Mouse (Mus musculus) kidney, adult 8-10 months (tissue): Measurements from ENCODE around the gene Npy2r.

Experiments
- DNase-seq, 2 experiments: peaks; one replicate each; pipeline ENCODE4 v3.0.0; 2022

The Npy2r gene

DNA sequence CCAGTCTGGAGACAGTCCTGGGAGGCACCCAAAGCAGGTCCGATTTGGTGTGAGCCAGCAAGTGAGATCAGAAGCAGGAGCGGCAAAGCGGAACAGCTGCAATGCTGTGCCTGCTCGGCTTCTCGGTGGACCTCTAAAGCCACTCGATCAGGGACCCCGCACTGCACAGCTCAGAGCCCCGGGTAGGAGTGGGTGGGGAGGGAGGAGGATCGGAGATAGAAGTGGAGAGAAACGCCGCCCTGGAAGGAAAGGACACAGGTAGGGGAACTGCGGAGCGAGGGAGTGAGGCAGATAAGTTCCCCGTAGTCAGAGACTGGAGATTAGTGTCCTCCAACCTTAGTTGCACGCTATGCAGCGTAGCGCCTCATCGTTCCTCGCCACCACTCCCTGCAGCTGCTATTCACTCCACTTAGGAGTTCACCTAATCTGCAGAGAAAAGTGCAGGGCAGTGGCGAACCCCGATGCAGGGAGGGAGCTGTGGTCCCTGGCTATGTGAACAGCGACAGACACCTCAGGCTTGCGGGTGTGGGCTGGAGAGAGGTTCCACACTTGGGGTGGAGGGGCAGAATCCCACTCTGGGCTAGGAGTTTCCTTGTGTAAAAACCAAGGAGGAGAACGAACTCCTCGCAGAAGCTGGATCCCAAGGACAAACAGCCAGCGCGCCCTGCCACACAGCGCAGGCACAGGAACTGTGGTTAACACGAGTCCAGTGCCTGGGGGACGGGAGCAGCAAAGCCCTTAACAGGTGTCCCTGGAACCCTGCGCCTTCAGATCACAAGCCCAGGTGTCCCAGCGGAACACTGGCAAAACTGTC is at the start of gene Npy2r:
Gene Npy2r (minus strand): TSS at position 177 of the 814 bp plus-strand sequence.
- no peak for DNase-seq

DNA sequence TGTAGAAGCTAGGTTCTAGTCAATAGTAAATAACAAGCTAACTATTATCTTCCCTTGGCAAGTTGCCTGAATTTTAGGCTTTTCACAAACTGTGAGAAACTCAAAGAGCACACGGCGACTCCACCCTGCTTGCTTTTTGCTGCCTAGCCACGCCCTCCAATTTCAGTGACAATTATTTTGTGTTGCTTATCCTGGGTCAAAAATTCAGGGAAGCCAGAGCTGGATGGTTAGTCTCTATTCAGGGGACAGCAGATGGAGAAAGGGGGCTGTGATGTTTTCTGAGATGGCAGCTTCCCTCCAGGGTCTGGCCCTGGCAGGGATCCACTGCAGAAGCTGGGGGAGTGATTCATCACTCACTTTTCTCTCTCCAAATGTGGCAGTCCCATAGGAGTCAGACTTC is 9.9 kb upstream of the Npy2r start:
- DNase-seq = no peak

DNA sequence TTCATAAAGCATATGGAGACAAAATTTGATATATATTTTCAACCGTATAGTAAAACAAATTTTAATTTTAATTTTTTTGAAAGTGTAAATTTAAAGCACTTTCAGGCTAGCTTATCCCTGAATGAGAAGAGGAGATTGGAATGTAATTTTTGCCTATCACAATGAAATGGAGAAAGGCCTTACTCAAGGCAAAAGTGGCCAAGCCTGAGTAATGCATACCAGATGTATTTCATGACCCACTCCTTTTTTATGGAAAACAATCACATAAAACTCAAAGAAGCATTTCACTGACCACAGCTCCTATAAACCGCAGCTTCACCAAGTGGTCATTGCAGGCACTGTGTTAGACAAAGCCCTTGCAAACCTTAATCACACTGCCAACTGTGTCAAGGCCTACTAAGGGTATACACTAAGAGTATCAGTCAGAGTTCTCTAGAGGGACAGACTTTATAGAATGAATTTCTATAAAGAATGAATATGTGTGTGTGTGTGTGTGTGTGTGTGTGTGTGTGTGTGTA is 8.5 kb upstream of the Npy2r start:
- DNase-seq = no peak

DNA sequence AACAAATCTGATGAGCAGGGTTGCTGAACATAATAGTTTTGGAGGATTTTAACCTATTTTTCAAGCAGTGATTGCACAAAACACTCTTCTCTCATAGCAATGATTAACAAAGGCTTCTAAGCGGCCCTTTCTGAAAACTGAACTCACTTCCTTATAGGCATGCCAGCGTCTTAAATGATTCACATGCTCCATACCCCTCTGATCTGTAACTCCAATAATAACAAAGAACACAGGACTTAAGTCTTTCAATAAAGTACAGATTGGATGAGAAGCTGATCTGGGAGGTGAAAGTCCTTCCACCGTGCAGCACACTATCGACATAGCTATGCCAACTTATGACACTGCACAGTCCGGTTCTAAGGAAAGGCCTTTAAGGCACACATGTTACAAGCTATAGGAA is 2.0 kb upstream of the Npy2r start:
- no peak for DNase-seq

DNA sequence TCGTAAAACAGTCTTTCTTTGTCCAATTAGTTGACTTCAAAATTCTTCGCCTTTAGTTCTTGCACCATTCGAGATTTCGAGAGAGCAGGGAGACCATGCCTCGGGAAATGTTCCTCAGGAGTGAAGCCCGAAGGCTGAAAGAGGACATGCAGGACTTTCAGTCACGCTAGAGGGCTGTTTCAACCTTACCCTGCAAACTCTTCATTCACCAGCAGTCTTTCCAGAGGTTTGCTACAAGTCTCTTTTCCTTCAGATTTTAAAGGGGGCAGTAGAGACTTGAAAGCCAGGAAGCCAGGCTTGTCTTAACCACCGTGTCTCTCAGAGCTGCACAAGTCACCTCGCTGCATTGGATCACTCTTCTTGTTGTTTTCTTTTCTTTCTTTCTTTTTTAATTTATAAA is 869 bp upstream of the Npy2r start:
- DNase-seq = no peak

DNA sequence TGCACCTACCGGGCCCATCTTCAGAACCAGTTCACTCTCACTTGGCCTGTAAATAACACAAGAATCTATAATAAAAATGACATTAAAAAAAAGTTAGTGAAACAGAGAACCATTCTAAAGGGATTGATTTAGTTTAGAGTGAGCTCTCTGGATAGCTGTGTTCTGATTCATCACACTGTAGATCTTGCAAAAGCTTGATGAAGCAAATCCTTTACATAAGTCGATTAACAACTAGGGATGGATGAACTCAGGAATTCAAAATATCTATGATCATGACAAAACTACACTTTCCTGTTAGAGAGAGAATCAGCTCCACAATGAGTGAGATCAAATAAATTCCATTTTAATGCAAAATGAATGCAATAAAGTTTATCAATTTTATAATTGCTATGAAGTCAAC is 6.4 kb downstream of the Npy2r start:
- DNase-seq = no peak

DNA sequence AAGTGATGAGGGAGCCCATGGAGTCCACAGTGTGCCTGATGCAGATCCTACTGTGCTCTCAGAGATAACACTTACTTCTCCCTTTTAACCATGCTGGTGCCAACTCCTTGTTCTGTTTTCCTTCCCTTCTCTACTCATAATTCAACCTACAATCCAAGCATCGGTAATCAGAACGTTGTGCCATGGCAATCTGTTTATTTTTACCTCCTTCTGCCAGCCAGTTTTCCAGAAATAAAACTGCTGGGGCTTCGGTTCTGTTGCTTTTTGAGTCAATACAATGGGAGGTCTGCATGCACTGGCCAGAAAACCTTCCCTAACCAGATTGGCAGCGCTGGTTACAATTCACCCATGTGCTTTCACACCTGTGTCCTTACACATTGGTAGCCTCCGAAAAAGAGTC is 7.9 kb downstream of the Npy2r start:
- no peak for DNase-seq

DNA sequence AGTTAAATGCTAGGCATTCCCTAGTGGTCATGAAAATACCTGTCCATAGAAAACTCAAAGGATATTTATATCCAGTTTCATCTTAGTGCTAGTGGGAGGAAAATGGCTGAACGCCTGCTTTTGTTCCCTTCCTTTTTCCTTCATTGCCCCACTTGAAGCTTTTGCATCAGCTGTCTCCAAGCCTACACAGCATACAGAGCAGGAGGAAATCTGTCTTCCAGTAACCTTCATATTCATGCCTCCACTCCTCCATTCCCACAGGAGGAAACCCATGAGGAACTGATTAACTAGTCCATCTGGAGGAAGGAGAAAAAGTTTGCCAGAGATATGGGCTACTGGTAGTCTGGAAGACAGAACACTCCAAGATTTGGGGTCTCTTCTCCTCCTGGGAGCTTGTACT is 23.1 kb downstream of the Npy2r start:
- no peak for DNase-seq

DNA sequence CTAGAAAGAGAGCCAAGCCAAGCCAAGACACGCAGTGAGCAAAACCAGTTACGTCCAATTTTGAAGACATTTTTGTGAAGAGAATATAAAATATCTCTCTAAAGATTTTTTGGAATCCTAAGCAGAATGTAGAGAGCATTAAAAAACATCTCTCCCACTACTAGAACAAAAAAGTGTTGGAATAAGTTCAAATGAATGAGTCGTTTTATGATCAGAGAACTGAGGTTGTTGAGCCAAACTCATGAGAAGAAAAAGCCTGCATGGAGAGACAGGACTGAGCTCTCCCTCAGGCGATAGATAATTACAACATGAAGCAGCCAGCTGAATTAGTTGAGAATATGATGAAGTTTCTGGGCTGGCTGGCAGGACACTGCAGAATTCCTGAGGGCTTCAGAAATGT is 49.9 kb downstream of the Npy2r start:
- no peak for DNase-seq
